Mouse (Mus musculus): Measurements from ENCODE around the gene Gm21974. TPM values are rescaled to one million over a fixed set of nuclear protein-coding genes. Genes with fewer than 3 reads are reported as not detected.
"Not testable (repeated sequence)": the region's sequence is repeated elsewhere in the genome, so short reads cannot be mapped to it uniquely, and the experiment has no call there.

Gene Gm21974
- polyA plus RNA-seq, 1 experiment from 2014 or later, result not detected

DNA sequence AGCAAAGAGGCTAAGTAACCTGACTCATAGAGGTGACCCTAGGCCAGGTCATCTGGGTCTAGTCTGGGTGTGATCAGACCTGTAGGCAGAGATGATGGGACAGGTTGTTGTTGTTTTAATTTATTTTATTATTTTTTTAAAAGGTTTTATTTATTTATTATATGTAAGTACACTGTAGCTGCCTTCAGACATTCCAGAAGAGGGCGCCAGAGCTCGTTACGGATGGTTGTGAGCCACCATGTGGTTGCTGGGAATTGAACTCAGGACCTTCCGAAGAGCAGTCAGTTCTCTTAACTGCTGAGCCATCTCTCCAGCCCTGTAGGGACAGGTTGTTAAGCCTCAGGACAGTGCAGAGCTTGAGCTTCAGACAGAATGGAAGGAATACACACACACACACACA is 57.4 kb downstream of the Gm21974 start:
- H3K4me3 ChIP-seq (replicated peaks), result not testable (repeated sequence)

DNA sequence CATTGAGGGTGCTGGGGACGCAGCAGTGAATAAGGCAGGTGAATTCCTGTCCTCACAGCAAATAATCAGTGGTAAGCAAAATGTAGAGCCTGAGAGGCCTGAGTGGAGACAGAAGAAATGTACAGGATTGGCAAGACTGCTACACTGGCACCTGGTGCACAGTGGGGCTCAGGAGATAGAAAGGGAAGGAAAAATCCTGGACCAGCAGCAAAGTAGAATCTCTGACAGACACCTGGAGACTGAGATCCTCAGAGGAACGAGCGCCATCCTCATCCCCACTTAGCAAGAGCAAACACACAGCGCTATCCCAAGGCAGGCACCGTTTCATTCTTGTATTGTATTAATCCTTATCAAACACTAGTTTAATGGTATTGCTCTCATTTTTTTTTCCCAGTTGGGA is 57.8 kb downstream of the Gm21974 start:
- Histone ChIP-seq H3K27me3 (0 out of 2 replicates have a peak, but pooled peaks cover 5% of the 10 kb centered on the region), H3K4me1 (peaks cover 8% of the 10 kb centered on the region), H3K27ac (no peak overlapping the region), H3K4me3 (replicated peaks) (no peak overlapping the region), H3K9ac (no peak overlapping the region), H3K36me3 (replicated peaks) (no peaks in the 10 kb centered on the region), H3K4me2 (no peak overlapping the region), H3K9me3 (no peaks in the 10 kb centered on the region)
- no peak for ATAC-seq (ENCODE audit: low FRiP score)
- WGBS, result 95% methylated on average over 5 of the region's 5 CpGs

More for the DNA sequence above, 57.4 kb downstream of the Gm21974 start:
- H3K36me3 ChIP-seq (replicated peaks); ATAC-seq (ENCODE audit: low FRiP score); H3K27me3 ChIP-seq; H3K27ac ChIP-seq; H3K4me2 ChIP-seq; H3K9me3 ChIP-seq; H3K9ac ChIP-seq: not testable (repeated sequence)
- H3K4me1 ChIP-seq, result peaks cover 11% of the 10 kb centered on the region
- WGBS, result 77% methylated on average over 4 of the region's 4 CpGs

Other genes starting within 250 kb of the Gm21974 start
- 57.4 and 72.6 TPM in 2 replicates for gene Bcl7c, start 186.5 kb downstream of the Gm21974 start, polyA plus RNA-seq (2016; fragmentation: Nextera tagmentation; extraction: Ambion mirVana)
- 6.7 and 8.3 TPM in 2 replicates for gene Ctf1, start 182.7 kb downstream of the Gm21974 start, polyA plus RNA-seq (2016; fragmentation: Nextera tagmentation; extraction: Ambion mirVana)
- gene Ctf2, start 163.3 kb downstream of the Gm21974 start, polyA plus RNA-seq (2016; fragmentation: Nextera tagmentation; extraction: Ambion mirVana), result 0.40 and 0.42 TPM in 2 replicates
- 9.0 and 10.3 TPM in 2 replicates for gene Fbxl19, start 150.9 kb downstream of the Gm21974 start, polyA plus RNA-seq (2016; fragmentation: Nextera tagmentation; extraction: Ambion mirVana)
- 5.7 and 6.0 TPM in 2 replicates for gene Orai3, start 125.6 kb downstream of the Gm21974 start, polyA plus RNA-seq (2016; fragmentation: Nextera tagmentation; extraction: Ambion mirVana)
- gene Setd1a, start 118.8 kb downstream of the Gm21974 start, polyA plus RNA-seq (2016; fragmentation: Nextera tagmentation; extraction: Ambion mirVana), result 21.7 and 25.5 TPM in 2 replicates
- gene Gm49388, start 109.8 kb downstream of the Gm21974 start, polyA plus RNA-seq (2016; fragmentation: Nextera tagmentation; extraction: Ambion mirVana), result not detected in 2 replicates
- 7.3 and 7.6 TPM in 2 replicates for gene Hsd3b7, start 94.8 kb downstream of the Gm21974 start, polyA plus RNA-seq (2016; fragmentation: Nextera tagmentation; extraction: Ambion mirVana)
- gene Stx4a, start 71.2 kb downstream of the Gm21974 start, polyA plus RNA-seq (2016; fragmentation: Nextera tagmentation; extraction: Ambion mirVana), result 21.3 and 22.3 TPM in 2 replicates
- gene Stx1b, start 70.9 kb downstream of the Gm21974 start, polyA plus RNA-seq (2016; fragmentation: Nextera tagmentation; extraction: Ambion mirVana), result 11.5 and 17.3 TPM in 2 replicates
- 22.2 and 26.6 TPM in 2 replicates for gene Zfp646, start 19.2 kb downstream of the Gm21974 start, polyA plus RNA-seq (2016; fragmentation: Nextera tagmentation; extraction: Ambion mirVana)
- 33.9 and 38.2 TPM in 2 replicates for gene Zfp668, start 18.6 kb downstream of the Gm21974 start, polyA plus RNA-seq (2016; fragmentation: Nextera tagmentation; extraction: Ambion mirVana)
- gene Prss53, start 4.5 kb downstream of the Gm21974 start, polyA plus RNA-seq (2016; fragmentation: Nextera tagmentation; extraction: Ambion mirVana), result 0.49 and 0.77 TPM in 2 replicates
- 36.6 and 46.6 TPM in 2 replicates for gene Vkorc1, start 163 bp upstream of the Gm21974 start, polyA plus RNA-seq (2016; fragmentation: Nextera tagmentation; extraction: Ambion mirVana)
- gene Bckdk, start 8.6 kb upstream of the Gm21974 start, polyA plus RNA-seq (2016; fragmentation: Nextera tagmentation; extraction: Ambion mirVana), result 89.2 and 92.8 TPM in 2 replicates
- gene Kat8, start 17.1 kb upstream of the Gm21974 start, polyA plus RNA-seq (2016; fragmentation: Nextera tagmentation; extraction: Ambion mirVana), result 46.6 and 52.4 TPM in 2 replicates
- gene Prss8, start 34.6 kb upstream of the Gm21974 start, polyA plus RNA-seq (2016; fragmentation: Nextera tagmentation; extraction: Ambion mirVana), result 1.5 and 2.4 TPM in 2 replicates
- gene Prss36, start 51.3 kb upstream of the Gm21974 start, polyA plus RNA-seq (2016; fragmentation: Nextera tagmentation; extraction: Ambion mirVana), result 8.4 and 9.0 TPM in 2 replicates
- gene Fus, start 72.0 kb upstream of the Gm21974 start, polyA plus RNA-seq (2016; fragmentation: Nextera tagmentation; extraction: Ambion mirVana), result 517 and 534 TPM in 2 replicates
- gene Pycard, start 98.4 kb upstream of the Gm21974 start, polyA plus RNA-seq (2016; fragmentation: Nextera tagmentation; extraction: Ambion mirVana), result 3.3 and 5.9 TPM in 2 replicates
- not detected in 2 replicates for gene Trim72, start 108.5 kb upstream of the Gm21974 start, polyA plus RNA-seq (2016; fragmentation: Nextera tagmentation; extraction: Ambion mirVana)
- 0.54 TPM in 2 replicates for gene Itgam, start 167.2 kb upstream of the Gm21974 start, polyA plus RNA-seq (2016; fragmentation: Nextera tagmentation; extraction: Ambion mirVana)
- gene Gm49368, start 167.2 kb upstream of the Gm21974 start, polyA plus RNA-seq (2016; fragmentation: Nextera tagmentation; extraction: Ambion mirVana), result not detected in 2 replicates
- gene Itgax, start 234.1 kb upstream of the Gm21974 start, polyA plus RNA-seq (2016; fragmentation: Nextera tagmentation; extraction: Ambion mirVana), result 0.23 TPM in 1 of 2 replicates, not detected in the other